Mouse (Mus musculus) spleen, adult 2 months (tissue): ENCODE results near the gene Mrrf.

Experiments
- CTCF ChIP-seq: fragments of 200-500 bp; IDR thresholded peaks from 2 replicates; pipeline ENCODE4 v1.5.1; 2011; ENCODE audit warnings: mild to moderate bottlenecking, inconsistent platforms; ENCODE audit not compliant: insufficient read depth, insufficient read length, insufficient replicate concordance; ENCODE audit errors: extremely low read depth
- POLR2A ChIP-seq: fragments of 200-500 bp; IDR thresholded peaks from 2 replicates; pipeline ENCODE4 v1.6.1; 2011; ENCODE audit warnings: low read depth, low read length, inconsistent platforms

GRCm38 (mm10) chr2:36191098-36191941, 55.1 kb downstream of the Mrrf start:
- TF ChIP-seq CTCF (no peak), POLR2A (no peak)
